Mouse (Mus musculus): ENCODE data around the gene Ankrd52. TPM values are rescaled to one million over a fixed set of nuclear protein-coding genes. Genes with fewer than 3 reads are reported as not detected.
A peak's percentile ranks its signal among the peaks of the same experiment; 100 is the strongest.

Ankrd52 gene
- polyA plus RNA-seq, 1 experiment from 2014 or later: 13.4 TPM

DNA sequence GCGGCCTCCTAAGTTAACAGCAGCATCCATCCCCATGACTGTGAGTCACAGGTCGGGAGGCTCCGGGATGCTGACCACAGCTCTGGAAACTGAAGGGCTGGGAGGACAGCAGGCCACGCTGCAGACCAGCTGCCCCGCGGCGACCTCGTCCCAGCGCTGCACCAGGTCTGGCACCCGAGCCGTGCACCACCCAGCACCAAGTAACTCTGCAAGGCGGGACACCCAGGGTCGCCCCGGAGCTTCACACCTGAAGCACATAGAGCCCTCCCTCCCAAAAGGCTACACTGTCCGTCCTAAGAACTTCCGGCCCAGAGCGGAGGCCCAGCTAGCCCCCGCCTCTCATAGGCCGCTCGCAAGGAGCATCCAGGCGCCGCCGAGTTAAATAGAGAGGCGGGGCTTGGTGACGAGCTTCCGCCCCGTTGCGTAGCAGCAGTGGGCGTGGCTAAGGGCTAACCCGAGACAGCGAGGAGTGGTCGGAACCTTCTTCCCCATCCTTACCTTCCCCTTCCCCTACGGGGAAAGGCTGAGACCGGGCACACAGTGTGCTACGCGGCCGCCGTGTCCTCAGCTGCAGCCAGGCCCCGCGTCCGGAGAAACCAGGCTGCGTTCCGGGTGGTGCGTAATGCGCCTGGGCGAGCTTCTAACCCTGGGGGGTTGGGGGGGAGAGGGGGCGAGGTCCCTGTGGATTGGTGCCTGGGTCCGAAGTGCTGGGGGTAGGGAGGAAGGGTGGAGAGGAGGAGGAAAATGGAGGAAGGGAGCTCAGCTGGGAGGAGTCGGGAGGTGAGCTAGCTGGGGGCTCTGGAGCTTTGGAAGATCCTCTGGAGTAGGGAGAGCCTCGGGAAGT, 34.5 kb downstream of the Ankrd52 start, which contains the start of the genes Nabp2 and Rnf41:
Gene Nabp2, minus strand, starts transcription at position 282 of the 844 bp plus-strand sequence.
Gene Rnf41, plus strand, starts transcription at position 447 of the 844 bp plus-strand sequence.
- Histone ChIP-seq H3K27ac (ENCODE audit: low read depth, low read length) (peak within 1 kb of the TSS; percentile 91), H3K27me3 (replicated peaks; ENCODE audit: control insufficient read depth, insufficient read depth, low read length) (no peaks in the 10 kb centered on the region), H3K9me3 (ENCODE audit: control insufficient read depth, low read length) (no peaks in the 10 kb centered on the region), H3K4me2 (peak within 1 kb of the TSS; percentile 100), H3K9ac (ENCODE audit: low read depth, low read length) (peak within 1 kb of the TSS; percentile 90), H3K4me1 (replicated peaks; ENCODE audit: control insufficient read depth, insufficient read depth, low read length) (peaks cover 34% of the 10 kb centered on the region), H3K36me3 (ENCODE audit: control insufficient read depth, insufficient read depth, low read length) (peaks cover 9% of the 10 kb centered on the region; the same call in 1 of the 2 replicates), H3K4me3 (ENCODE audit: low read depth, low read length) (peak within 1 kb of the TSS; percentile 79)
- DNase-seq (ENCODE audit: low spot score) (peak; percentile 98), ATAC-seq (replicated peaks; ENCODE audit: low FRiP score) (peak; percentile 87)
- WGBS: under 1% methylated on average over 50 of the region's 50 CpGs

GRCm38 (mm10) chr10:128412055-128412381, 35.1 kb downstream of the Ankrd52 start:
- DNase-seq (ENCODE audit: low spot score) (no peak), ATAC-seq (replicated peaks; ENCODE audit: low FRiP score) (no peak)
- Histone ChIP-seq H3K27ac (ENCODE audit: low read depth, low read length) (peak overlapping the region; percentile 91), H3K27me3 (replicated peaks; ENCODE audit: control insufficient read depth, insufficient read depth, low read length) (no peaks in the 10 kb centered on the region), H3K9ac (ENCODE audit: low read depth, low read length) (peak overlapping the region; percentile 90), H3K36me3 (ENCODE audit: control insufficient read depth, insufficient read depth, low read length) (peaks cover 15% of the 10 kb centered on the region; the same call in 1 of the 2 replicates), H3K9me3 (ENCODE audit: control insufficient read depth, low read length) (no peaks in the 10 kb centered on the region), H3K4me1 (replicated peaks; ENCODE audit: control insufficient read depth, insufficient read depth, low read length) (peaks cover 34% of the 10 kb centered on the region), H3K4me3 (ENCODE audit: low read depth, low read length) (peak overlapping the region; percentile 79), H3K4me2 (peak overlapping the region; percentile 100)
- 1% methylated on average over 14 of the region's 14 CpGs for WGBS

GRCm38 (mm10) chr10:128412558-128412957, 35.6 kb downstream of the Ankrd52 start:
- Histone ChIP-seq H3K27ac (ENCODE audit: low read depth, low read length) (no peak overlapping the region), H3K9me3 (ENCODE audit: control insufficient read depth, low read length) (no peaks in the 10 kb centered on the region), H3K9ac (ENCODE audit: low read depth, low read length) (peak overlapping the region; percentile 90), H3K36me3 (ENCODE audit: control insufficient read depth, insufficient read depth, low read length) (peaks cover 18% of the 10 kb centered on the region; the same call in 1 of the 2 replicates), H3K27me3 (replicated peaks; ENCODE audit: control insufficient read depth, insufficient read depth, low read length) (no peaks in the 10 kb centered on the region), H3K4me1 (replicated peaks; ENCODE audit: control insufficient read depth, insufficient read depth, low read length) (peaks cover 34% of the 10 kb centered on the region), H3K4me3 (ENCODE audit: low read depth, low read length) (peak overlapping the region; percentile 79), H3K4me2 (peak overlapping the region; percentile 100)
- no peak for DNase-seq (ENCODE audit: low spot score)
- WGBS: 26% methylated on average over 1 of the region's 1 CpGs
- ATAC-seq (replicated peaks; ENCODE audit: low FRiP score): no peak

DNA sequence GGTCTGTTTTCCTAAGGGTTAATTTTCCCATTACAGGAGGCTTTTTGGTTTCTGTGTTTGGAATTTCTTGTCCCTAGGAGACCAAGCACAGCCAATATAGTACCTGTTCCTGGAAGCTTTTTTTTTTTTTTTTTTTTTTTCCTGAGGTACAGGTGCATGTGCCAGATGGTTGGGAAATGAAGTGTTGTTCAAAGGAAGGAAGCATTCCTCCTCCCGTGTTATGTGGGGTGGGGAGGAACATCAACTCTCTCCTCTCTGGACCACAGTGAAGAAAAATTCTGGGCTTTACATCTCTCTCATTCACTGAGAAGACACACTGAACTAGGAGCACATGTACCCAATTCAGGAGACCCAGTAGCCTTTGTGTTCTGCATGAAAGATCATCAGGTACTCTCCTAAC, 36.2 kb downstream of the Ankrd52 start:
- no peak for DNase-seq (ENCODE audit: low spot score)
- Histone ChIP-seq H3K27me3 (replicated peaks; ENCODE audit: control insufficient read depth, insufficient read depth, low read length) (no peaks in the 10 kb centered on the region), H3K36me3 (ENCODE audit: control insufficient read depth, insufficient read depth, low read length) (peaks cover 15% of the 10 kb centered on the region; the same call in 1 of the 2 replicates), H3K9ac (ENCODE audit: low read depth, low read length) (no peak overlapping the region), H3K27ac (ENCODE audit: low read depth, low read length) (no peak overlapping the region), H3K4me2 (peak overlapping the region; percentile 100), H3K9me3 (ENCODE audit: control insufficient read depth, low read length) (no peaks in the 10 kb centered on the region), H3K4me3 (ENCODE audit: low read depth, low read length) (peak overlapping the region; percentile 79), H3K4me1 (replicated peaks; ENCODE audit: control insufficient read depth, insufficient read depth, low read length) (peaks cover 34% of the 10 kb centered on the region)
- no peak for ATAC-seq (replicated peaks; ENCODE audit: low FRiP score)
- 71% methylated on average over 1 of the region's 1 CpGs for WGBS

- Histone ChIP-seq H3K36me3 (ENCODE audit: control insufficient read depth, insufficient read depth, low read length) (peaks cover 15% of the 10 kb centered on the region; the same call in 1 of the 2 replicates), H3K9ac (ENCODE audit: low read depth, low read length) (no peak overlapping the region), H3K4me2 (no peak overlapping the region), H3K9me3 (ENCODE audit: control insufficient read depth, low read length) (no peaks in the 10 kb centered on the region), H3K4me3 (ENCODE audit: low read depth, low read length) (no peak overlapping the region), H3K4me1 (replicated peaks; ENCODE audit: control insufficient read depth, insufficient read depth, low read length) (peaks cover 26% of the 10 kb centered on the region), H3K27me3 (replicated peaks; ENCODE audit: control insufficient read depth, insufficient read depth, low read length) (no peaks in the 10 kb centered on the region), H3K27ac (ENCODE audit: low read depth, low read length) (no peak overlapping the region)
- ATAC-seq (replicated peaks; ENCODE audit: low FRiP score) (no peak), DNase-seq (ENCODE audit: low spot score) (no peak)
- WGBS: 85% methylated on average over 5 of the region's 5 CpGs
Observed at GRCm38 (mm10) chr10:128414848-128415247, 37.9 kb downstream of the Ankrd52 start.

DNA sequence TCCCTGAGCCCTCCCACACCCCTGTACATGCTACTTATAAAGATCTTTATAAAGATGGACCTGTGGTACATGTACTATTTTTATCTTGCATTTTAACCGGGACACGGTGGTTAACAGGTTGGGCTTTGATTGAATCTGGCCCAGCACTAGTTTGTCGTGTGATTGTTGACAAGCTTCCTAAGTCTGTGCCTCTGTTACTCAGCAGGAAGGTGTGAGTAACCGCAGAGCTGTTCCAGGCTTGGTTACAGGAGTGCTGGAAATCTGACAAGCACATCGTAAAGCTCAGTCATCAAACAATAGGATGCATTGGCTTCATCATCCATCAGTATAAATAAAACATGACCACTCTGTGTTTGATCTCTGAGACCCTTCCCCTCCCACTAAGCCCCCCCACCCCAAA, 45.5 kb downstream of the Ankrd52 start:
- Histone ChIP-seq H3K36me3 (ENCODE audit: control insufficient read depth, insufficient read depth, low read length) (peaks cover 8% of the 10 kb centered on the region; the same call in 1 of the 2 replicates), H3K27ac (ENCODE audit: low read depth, low read length) (no peak overlapping the region), H3K4me2 (no peak overlapping the region), H3K9ac (ENCODE audit: low read depth, low read length) (no peak overlapping the region), H3K4me3 (ENCODE audit: low read depth, low read length) (no peak overlapping the region), H3K9me3 (ENCODE audit: control insufficient read depth, low read length) (no peaks in the 10 kb centered on the region), H3K27me3 (replicated peaks; ENCODE audit: control insufficient read depth, insufficient read depth, low read length) (no peaks in the 10 kb centered on the region), H3K4me1 (replicated peaks; ENCODE audit: control insufficient read depth, insufficient read depth, low read length) (0 out of 2 replicates have a peak, but pooled peaks cover 7% of the 10 kb centered on the region)
- no peak for DNase-seq (ENCODE audit: low spot score)
- no peak for ATAC-seq (replicated peaks; ENCODE audit: low FRiP score)
- WGBS: 81% methylated on average over 5 of the region's 5 CpGs

DNA sequence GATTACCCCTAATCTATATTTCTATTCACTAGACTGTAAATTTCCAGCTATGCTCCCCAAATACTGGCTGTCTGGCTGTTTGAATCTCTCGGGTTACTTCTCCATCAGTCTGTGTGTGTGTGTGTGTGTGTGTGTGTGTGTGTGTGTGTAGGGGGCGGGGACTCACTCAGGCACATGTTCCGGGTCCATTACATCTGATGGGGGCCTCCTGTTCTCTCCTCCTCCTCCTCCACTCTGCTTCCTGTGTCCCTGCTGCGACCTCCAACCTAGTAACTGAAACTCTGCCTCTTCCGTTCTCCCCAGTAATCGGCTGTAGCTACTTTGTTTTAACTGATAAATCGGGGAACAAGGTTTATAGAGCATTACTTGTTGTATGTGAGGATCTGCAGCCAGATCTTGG, 47.7 kb downstream of the Ankrd52 start:
- 31% methylated on average over 7 of the region's 7 CpGs for WGBS
- ATAC-seq (replicated peaks; ENCODE audit: low FRiP score) (peak; percentile 56), DNase-seq (ENCODE audit: low spot score) (no peak)
- H3K4me3 ChIP-seq (ENCODE audit: low read depth, low read length): no peak overlapping the region
- H3K9me3 ChIP-seq (ENCODE audit: control insufficient read depth, low read length): no peaks in the 10 kb centered on the region
- peak overlapping the region; percentile 26; the same call in 1 of the 2 replicates for H3K4me2 ChIP-seq
- H3K4me1 ChIP-seq (replicated peaks; ENCODE audit: control insufficient read depth, insufficient read depth, low read length): 0 out of 2 replicates have a peak, but pooled peaks cover 7% of the 10 kb centered on the region
- H3K9ac ChIP-seq (ENCODE audit: low read depth, low read length): no peak overlapping the region
- no peaks in the 10 kb centered on the region for H3K27me3 ChIP-seq (replicated peaks; ENCODE audit: control insufficient read depth, insufficient read depth, low read length)
- peaks cover 17% of the 10 kb centered on the region for H3K36me3 ChIP-seq (ENCODE audit: control insufficient read depth, insufficient read depth, low read length)
- H3K27ac ChIP-seq (ENCODE audit: low read depth, low read length): no peak overlapping the region

DNA sequence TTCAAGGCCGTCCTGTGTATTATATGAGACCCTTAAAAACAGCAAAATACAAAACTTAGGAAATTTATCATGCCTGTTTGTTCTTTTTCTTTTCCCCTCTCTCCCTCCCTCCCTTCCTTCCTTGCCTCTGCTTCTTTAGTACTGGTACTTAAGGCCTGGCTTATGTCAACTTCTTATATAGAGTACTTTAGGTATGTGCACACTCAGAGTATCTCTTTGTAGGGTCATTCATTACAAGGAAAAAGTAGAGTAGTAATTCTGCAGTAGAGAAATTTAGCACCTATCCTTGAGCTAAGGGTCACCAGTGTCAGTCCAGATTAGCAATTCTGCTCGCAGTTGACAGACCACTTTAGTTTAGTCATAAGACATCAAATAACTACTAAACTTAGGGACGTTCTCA, 48.3 kb downstream of the Ankrd52 start:
- no peak overlapping the region for H3K4me2 ChIP-seq
- H3K4me1 ChIP-seq (replicated peaks; ENCODE audit: control insufficient read depth, insufficient read depth, low read length): 0 out of 2 replicates have a peak, but pooled peaks cover 7% of the 10 kb centered on the region
- no peak overlapping the region for H3K4me3 ChIP-seq (ENCODE audit: low read depth, low read length)
- no peak overlapping the region for H3K9ac ChIP-seq (ENCODE audit: low read depth, low read length)
- peaks cover 20% of the 10 kb centered on the region for H3K36me3 ChIP-seq (ENCODE audit: control insufficient read depth, insufficient read depth, low read length)
- no peak for ATAC-seq (replicated peaks; ENCODE audit: low FRiP score)
- no peak for DNase-seq (ENCODE audit: low spot score)
- peak overlapping the region; percentile 7; the same call in 1 of the 2 replicates for H3K27ac ChIP-seq (ENCODE audit: low read depth, low read length)
- H3K9me3 ChIP-seq (ENCODE audit: control insufficient read depth, low read length): no peaks in the 10 kb centered on the region
- WGBS: 87% methylated on average over 3 of the region's 3 CpGs
- no peaks in the 10 kb centered on the region for H3K27me3 ChIP-seq (replicated peaks; ENCODE audit: control insufficient read depth, insufficient read depth, low read length)
